Mouse (Mus musculus): Measurements from ENCODE around the gene Rhbdl3.

GRCm38 (mm10) chr11:80292463-80292862 is 8.2 kb upstream of the Rhbdl3 start:
- TF ChIP-seq CTCF (IDR thresholded peaks at IDR 0.05; ENCODE audit: control insufficient read depth, insufficient read depth, low read length): no peak
- no peak for TF ChIP-seq POLR2A (IDR thresholded peaks at IDR 0.05; ENCODE audit: borderline replicate concordance, control insufficient read depth, low read depth, low read length)

All from bone marrow, adult 2 months (tissue).